Mouse (Mus musculus) Muller cell, postnatal 12 days (primary cell): ENCODE data around the gene Myo19.
"Not testable (repeated sequence)": the region's sequence is repeated elsewhere in the genome, so short reads cannot be mapped to it uniquely, and the experiment has no call there.

ENCODE experiments used
- DNase-seq: peaks from one replicate; pipeline ENCODE4 v3.0.0-alpha.2; 2015; ENCODE audit errors: inconsistent ontology term

Gene Myo19

GRCm38 (mm10) chr11:84879772-84880464, at the start of gene Myo19, which contains the start of gene Pigw:
TSS of gene Myo19 (plus strand) at chr11:84880148.
TSS of gene Pigw (minus strand) at chr11:84880285.
- peak; percentile 91 for DNase-seq

- DNase-seq = no peak
Measured at GRCm38 (mm10) chr11:84839330-84839729, 40.6 kb upstream of the Myo19 start.

GRCm38 (mm10) chr11:84846741-84847474, 33.0 kb upstream of the Myo19 start:
- no peak for DNase-seq

GRCm38 (mm10) chr11:84847475-84848090, 32.4 kb upstream of the Myo19 start:
- peak; percentile 42 for DNase-seq

DNA sequence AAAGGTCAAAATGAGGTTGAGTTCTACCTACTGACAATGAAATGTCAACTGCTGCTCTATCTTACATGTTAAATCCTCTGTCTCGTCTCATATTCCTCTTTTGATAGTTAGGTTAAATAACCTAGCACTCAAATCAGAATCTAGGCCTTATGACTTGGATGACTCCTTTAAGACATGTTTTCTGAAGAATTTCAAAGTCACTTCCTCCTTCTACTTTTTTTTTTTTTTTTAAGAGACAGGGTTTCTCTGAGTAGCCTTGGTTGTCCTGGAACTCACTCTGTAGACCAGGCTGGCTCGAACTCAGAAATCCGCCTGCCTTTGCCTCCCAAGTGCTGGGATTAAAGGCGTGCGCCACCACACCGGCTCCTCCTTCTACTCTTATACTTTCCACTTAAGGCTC, 24.7 kb upstream of the Myo19 start:
- DNase-seq = no peak

- no peak for DNase-seq
Measured at GRCm38 (mm10) chr11:84865268-84865667, 14.7 kb upstream of the Myo19 start.

DNA sequence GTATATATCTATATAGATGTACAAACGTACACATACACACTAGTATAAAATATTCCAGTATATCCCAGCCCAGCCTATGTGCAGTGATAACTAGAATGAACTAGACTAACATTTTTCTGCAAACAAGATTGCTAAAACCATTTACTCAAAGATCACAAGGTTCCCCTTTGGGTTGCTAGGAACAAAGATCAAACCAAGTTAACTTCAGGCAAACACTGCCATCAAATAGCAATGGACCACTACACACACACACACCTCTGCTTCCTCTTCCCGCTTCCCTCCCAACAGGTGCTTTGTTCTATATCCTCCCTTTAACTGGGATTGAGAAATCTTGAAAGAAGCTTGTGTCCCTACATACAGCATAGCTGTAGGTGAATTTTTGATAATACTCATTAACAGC, 12.4 kb upstream of the Myo19 start:
- DNase-seq = no peak

- DNase-seq = no peak
Measured at GRCm38 (mm10) chr11:84868786-84869259, 11.1 kb upstream of the Myo19 start.

DNA sequence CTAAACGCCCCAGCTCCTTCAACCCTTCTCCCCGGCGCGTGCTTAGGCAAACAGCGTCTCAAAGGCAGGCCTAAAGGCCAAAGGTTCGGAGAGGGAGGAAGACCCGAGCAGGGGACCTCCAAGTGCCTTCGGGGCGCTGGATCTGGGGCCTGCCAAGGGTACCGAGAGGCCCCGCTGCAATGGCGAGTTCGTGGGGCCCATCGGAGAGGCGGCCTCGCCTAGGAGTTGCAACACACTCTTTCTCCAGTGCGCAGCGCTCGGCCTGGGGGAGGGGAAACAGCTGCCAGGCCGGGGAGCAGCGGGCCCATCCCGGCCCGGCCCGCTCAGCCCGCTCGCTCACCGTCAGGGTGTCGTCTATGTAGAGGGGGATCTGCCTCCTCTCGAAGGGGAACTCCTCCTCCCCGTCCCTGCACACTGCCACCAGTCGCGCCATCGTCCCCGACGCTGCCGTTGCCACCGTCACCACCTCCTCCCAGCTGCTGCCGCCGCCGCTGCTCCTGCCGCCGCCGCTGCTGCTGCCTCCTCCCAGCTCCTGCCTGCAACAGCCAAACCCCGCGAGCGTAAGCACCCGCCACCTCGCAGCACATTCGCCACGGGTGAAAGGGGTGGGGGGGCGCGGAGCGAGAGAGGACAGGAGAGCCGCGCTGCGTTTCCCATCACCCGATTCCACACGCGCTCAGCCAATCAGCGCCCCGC, 10.3 kb upstream of the Myo19 start:
- peak; percentile 99 for DNase-seq

DNA sequence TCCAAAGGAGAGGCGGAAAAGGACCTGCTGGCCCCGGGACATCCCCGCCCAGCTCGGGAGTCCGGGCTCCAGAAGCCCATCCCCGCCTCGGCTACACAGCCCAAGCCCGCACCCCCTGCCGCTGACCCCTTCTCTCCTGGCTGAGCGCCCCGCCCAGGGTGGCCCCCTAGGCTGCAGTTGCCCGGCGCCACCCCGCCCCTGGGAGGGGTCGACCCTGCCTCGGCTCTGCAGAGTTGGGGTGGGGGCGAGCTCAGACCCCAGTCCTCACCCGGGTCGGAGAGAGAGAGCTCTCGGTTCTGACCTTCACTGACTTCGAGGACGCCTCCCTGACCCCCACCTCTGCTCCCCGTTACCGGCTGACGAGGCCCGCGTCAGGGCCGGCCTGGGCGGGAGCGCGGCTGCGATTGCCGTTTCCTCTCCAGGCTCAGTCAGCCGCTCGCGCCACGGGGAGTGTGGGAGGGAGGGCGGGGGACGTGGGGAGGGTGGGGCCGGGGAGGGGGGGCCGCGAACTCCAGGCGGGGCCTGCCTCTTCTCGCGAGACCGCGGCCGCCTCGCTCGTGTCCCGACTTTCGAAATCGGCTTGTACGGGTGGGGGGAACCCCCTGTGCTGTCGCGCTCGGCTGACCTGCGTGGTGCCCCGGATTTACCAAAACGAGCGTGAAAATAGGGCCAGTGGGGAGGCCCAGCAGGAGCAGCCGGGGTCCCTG, 9.5 kb upstream of the Myo19 start, which contains the start of gene Ggnbp2:
Gene Ggnbp2, minus strand, starts transcription at position 481 of the 707 bp plus-strand sequence.
- peak; percentile 97 for DNase-seq

- peak; percentile 74 for DNase-seq
Measured at GRCm38 (mm10) chr11:84871046-84871445, 8.9 kb upstream of the Myo19 start.

- DNase-seq = no peak
Measured at GRCm38 (mm10) chr11:84871548-84872069, 8.3 kb upstream of the Myo19 start.

- DNase-seq = no peak
Measured at GRCm38 (mm10) chr11:84873042-84873833, 6.7 kb upstream of the Myo19 start.

- not testable (repeated sequence) for DNase-seq
Measured at GRCm38 (mm10) chr11:84876020-84876419, 3.9 kb upstream of the Myo19 start.

- DNase-seq = peak; percentile 11
Measured at GRCm38 (mm10) chr11:84879007-84879771, 759 bp upstream of the Myo19 start.

- DNase-seq = no peak
Measured at GRCm38 (mm10) chr11:84880465-84880961, 565 bp downstream of the Myo19 start.

GRCm38 (mm10) chr11:84880971-84881370, 1.0 kb downstream of the Myo19 start:
- DNase-seq = no peak

- DNase-seq = no peak
Measured at GRCm38 (mm10) chr11:84882346-84882745, 2.4 kb downstream of the Myo19 start.

- no peak for DNase-seq
Measured at GRCm38 (mm10) chr11:84885238-84885637, 5.3 kb downstream of the Myo19 start.
